Mouse (Mus musculus): ENCODE measurements around the gene Olfr1101. TPM values are rescaled to one million over a fixed set of nuclear protein-coding genes. Genes with fewer than 3 reads are reported as not detected.

Olfr1101 gene
- not detected for total RNA-seq (2023)

GRCm38 (mm10) chr2:86991121-86991520 is at the start of gene Olfr1101:
Olfr1101 (minus strand) TSS chr2:86991221.

GRCm38 (mm10) chr2:87036431-87036830 is 45.4 kb upstream of the Olfr1101 start, which contains the start of gene Olfr1105:
Olfr1105 (minus strand) TSS chr2:87036531.

GRCm38 (mm10) chr2:87026980-87027379 is 36.0 kb upstream of the Olfr1101 start, which contains the start of gene Olfr1104:
Olfr1104 (minus strand) TSS chr2:87027080.

GRCm38 (mm10) chr2:86998098-86998497 is 7.1 kb upstream of the Olfr1101 start, which contains the start of gene Olfr1102:
Olfr1102 (plus strand) TSS chr2:86998398.

GRCm38 (mm10) chr2:86979854-86980253 is 11.2 kb downstream of the Olfr1101 start, which contains the start of gene Olfr1100:
Olfr1100 (minus strand) TSS chr2:86979954.

GRCm38 (mm10) chr2:86960593-86960992 is 30.4 kb downstream of the Olfr1101 start, which contains the start of gene Olfr1099:
Olfr1099 (minus strand) TSS chr2:86960693.

Other genes with a start within 250 kb of the Olfr1101 start
- gene Olfr1090, start 232.2 kb downstream of the Olfr1101 start, total RNA-seq (2023), result not detected
- gene Olfr1093, start 208.7 kb downstream of the Olfr1101 start, total RNA-seq (2023), result not detected
- gene Olfr141, start 181.2 kb downstream of the Olfr1101 start, total RNA-seq (2023), result not detected
- gene Olfr1094, start 166.6 kb downstream of the Olfr1101 start, total RNA-seq (2023), result not detected
- gene Olfr1095, start 139.5 kb downstream of the Olfr1101 start, total RNA-seq (2023), result not detected
- not detected for gene Gm13723, start 116.4 kb downstream of the Olfr1101 start, total RNA-seq (2023)
- not detected for gene Olfr1097, start 99.0 kb downstream of the Olfr1101 start, total RNA-seq (2023)
- not detected for gene Olfr1098, start 66.7 kb downstream of the Olfr1101 start, total RNA-seq (2023)
- not detected for gene Olfr1099, start 30.5 kb downstream of the Olfr1101 start, total RNA-seq (2023)
- gene Olfr1100, start 11.3 kb downstream of the Olfr1101 start, total RNA-seq (2023), result not detected
- gene Olfr1102, start 7.2 kb upstream of the Olfr1101 start, total RNA-seq (2023), result not detected
- gene Olfr1104, start 35.9 kb upstream of the Olfr1101 start, total RNA-seq (2023), result not detected
- not detected for gene Olfr1105, start 45.3 kb upstream of the Olfr1101 start, total RNA-seq (2023)
- gene Olfr1106, start 61.1 kb upstream of the Olfr1101 start, total RNA-seq (2023), result not detected
- gene Olfr1107, start 84.6 kb upstream of the Olfr1101 start, total RNA-seq (2023), result not detected
- gene Olfr1109, start 104.8 kb upstream of the Olfr1101 start, total RNA-seq (2023), result not detected
- gene Olfr259, start 123.3 kb upstream of the Olfr1101 start, total RNA-seq (2023), result not detected
- gene Olfr1110, start 149.1 kb upstream of the Olfr1101 start, total RNA-seq (2023), result not detected
- gene Olfr1111, start 161.4 kb upstream of the Olfr1101 start, total RNA-seq (2023), result not detected
- gene Olfr1112, start 196.6 kb upstream of the Olfr1101 start, total RNA-seq (2023), result not detected
- not detected for gene Olfr1113, start 217.7 kb upstream of the Olfr1101 start, total RNA-seq (2023)

Data from neutrophil, adult 59 days (primary cell).